Mouse (Mus musculus) hindbrain, embryonic 13.5 days (tissue): ENCODE results near the gene Tmem63a. TPM values are rescaled to one million over a fixed set of nuclear protein-coding genes. Genes with fewer than 3 reads are reported as not detected.
"Not testable (repeated sequence)": the region's sequence is repeated elsewhere in the genome, so short reads cannot be mapped to it uniquely, and the experiment has no call there.

Experiments
- ATAC-seq: fragments of 200-750 bp; cut with Nextera tagmentation; 2 replicates; pipeline ENCODE4 v1.8.0; 2017; ENCODE audit warnings: moderate TSS enrichment; ENCODE audit not compliant: low FRiP score
- H3K27ac ChIP-seq: fragments of 300-500 bp; sonication (generic); 2 replicates; pipeline ENCODE4 v1.5.1; 2015; ENCODE audit warnings: inconsistent platforms, mild to moderate bottlenecking, moderate library complexity
- H3K27me3 ChIP-seq: fragments of 300-500 bp; sonication (generic); 2 replicates; pipeline ENCODE4 v1.6.1; 2015; ENCODE audit warnings: mild to moderate bottlenecking, inconsistent platforms
- H3K36me3 ChIP-seq: fragments of 300-500 bp; sonication (generic); 2 replicates; pipeline ENCODE4 v1.6.1; 2015; ENCODE audit warnings: mild to moderate bottlenecking, inconsistent platforms
- H3K4me1 ChIP-seq: fragments of 300-500 bp; sonication (generic); replicated peaks from 2 replicates; pipeline ENCODE4 v1.6.1; 2015; ENCODE audit warnings: inconsistent platforms
- H3K4me2 ChIP-seq: fragments of 300-500 bp; sonication (generic); 2 replicates; pipeline ENCODE4 v1.6.1; 2015; ENCODE audit warnings: inconsistent platforms, mild to moderate bottlenecking, moderate library complexity
- H3K4me3 ChIP-seq: fragments of 300-500 bp; sonication (generic); 2 replicates; pipeline ENCODE4 v1.5.1; 2015; ENCODE audit warnings: mild to moderate bottlenecking, inconsistent platforms
- H3K9ac ChIP-seq: fragments of 300-500 bp; sonication (generic); 2 replicates; pipeline ENCODE4 v1.6.1; 2015; ENCODE audit warnings: mild to moderate bottlenecking, inconsistent platforms
- H3K9me3 ChIP-seq: fragments of 300-500 bp; sonication (generic); 2 replicates; pipeline ENCODE4 v1.6.1; 2016; ENCODE audit warnings: inconsistent platforms
- WGBS: fragments of 180-500 bp; shearing (Covaris S2); methylation state at CpG from one replicate; pipeline ENCODE4 v1.1.7; 2015; 5-methylcytosine and 5-hydroxymethylcytosine counted together
- polyA plus RNA-seq: library from polyadenylated mRNA; unstranded; fragments of >200 nt; fragmentation: Nextera tagmentation; extraction: Ambion mirVana; gene quantifications from 2 replicates; pipeline ENCODE4 v1.2.1, GENCODE M21; 2015

The Tmem63a gene
- polyA plus RNA-seq, 1 experiment from 2014 or later = 1.8 TPM

GRCm38 (mm10) chr1:180933659-180934058 lies 8.5 kb upstream of the Tmem63a start:
- H3K27ac ChIP-seq = no peak overlapping the region
- no peak for ATAC-seq
- no peak overlapping the region for H3K4me3 ChIP-seq
- H3K36me3 ChIP-seq = no peaks in the 10 kb centered on the region
- H3K9me3 ChIP-seq = no peaks in the 10 kb centered on the region
- H3K9ac ChIP-seq = no peak overlapping the region
- H3K4me2 ChIP-seq = no peak overlapping the region
- peaks cover 13% of the 10 kb centered on the region; the same call in 1 of the 2 replicates for H3K4me1 ChIP-seq
- 7% methylated on average over 6 of the region's 6 CpGs for WGBS
- peaks cover 56% of the 10 kb centered on the region for H3K27me3 ChIP-seq

GRCm38 (mm10) chr1:180934467-180935419 lies 7.4 kb upstream of the Tmem63a start, which contains the start of gene Lefty1:
Gene Lefty1, plus strand, starts transcription at chr1:180935022.
- WGBS = 12% methylated on average over 21 of the region's 21 CpGs
- no peak within 1 kb of the TSS for H3K4me2 ChIP-seq
- peaks cover 57% of the 10 kb centered on the region for H3K27me3 ChIP-seq
- no peak for ATAC-seq
- no peak within 1 kb of the TSS for H3K27ac ChIP-seq
- no peak within 1 kb of the TSS for H3K4me3 ChIP-seq
- H3K4me1 ChIP-seq = peaks cover 13% of the 10 kb centered on the region; the same call in 1 of the 2 replicates
- H3K9ac ChIP-seq = no peak within 1 kb of the TSS
- H3K36me3 ChIP-seq = no peaks in the 10 kb centered on the region
- no peaks in the 10 kb centered on the region for H3K9me3 ChIP-seq

- Histone ChIP-seq H3K4me2 (peak overlapping the region; percentile 48), H3K27me3 (peaks cover 77% of the 10 kb centered on the region), H3K4me3 (peak overlapping the region; percentile 28), H3K9ac (peak overlapping the region; percentile 35; the same call in 1 of the 2 replicates), H3K4me1 (peaks cover 15% of the 10 kb centered on the region)
- ATAC-seq = peak; percentile 46; the same call in 1 of the 2 replicates
- not testable (repeated sequence) for H3K9me3 ChIP-seq, H3K36me3 ChIP-seq, H3K27ac ChIP-seq
- 2% methylated on average over 38 of the region's 41 CpGs for WGBS
These were observed 5.3 kb upstream of the Tmem63a start for GRCm38 (mm10) chr1:180936610-180937398.

GRCm38 (mm10) chr1:180937631-180938030 lies 4.5 kb upstream of the Tmem63a start:
- not testable (repeated sequence) for H3K4me2 ChIP-seq, H3K4me3 ChIP-seq, H3K27ac ChIP-seq, H3K9ac ChIP-seq, H3K36me3 ChIP-seq, ATAC-seq, H3K9me3 ChIP-seq
- peaks cover 23% of the 10 kb centered on the region for H3K4me1 ChIP-seq
- H3K27me3 ChIP-seq = peaks cover 86% of the 10 kb centered on the region
- WGBS = 10% methylated on average over 13 of the region's 13 CpGs

GRCm38 (mm10) chr1:180938781-180939180 lies 3.4 kb upstream of the Tmem63a start:
- H3K36me3 ChIP-seq, H3K27ac ChIP-seq, H3K9ac ChIP-seq, H3K9me3 ChIP-seq, ATAC-seq, H3K4me3 ChIP-seq, H3K4me2 ChIP-seq: not testable (repeated sequence)
- Histone ChIP-seq H3K27me3 (peaks cover 88% of the 10 kb centered on the region), H3K4me1 (peaks cover 27% of the 10 kb centered on the region)
- WGBS = 77% methylated on average over 2 of the region's 2 CpGs

GRCm38 (mm10) chr1:180940776-180941460 lies 1.2 kb upstream of the Tmem63a start:
- WGBS = 85% methylated on average over 7 of the region's 7 CpGs
- Histone ChIP-seq H3K4me3 (no peak overlapping the region), H3K27me3 (peaks cover 84% of the 10 kb centered on the region), H3K4me2 (no peak overlapping the region), H3K4me1 (peaks cover 30% of the 10 kb centered on the region), H3K9ac (no peak overlapping the region), H3K9me3 (no peaks in the 10 kb centered on the region), H3K36me3 (no peaks in the 10 kb centered on the region), H3K27ac (no peak overlapping the region)
- no peak for ATAC-seq

- 4% methylated on average over 18 of the region's 18 CpGs for WGBS
- Histone ChIP-seq H3K4me3 (peak overlapping the region; percentile 64), H3K4me2 (peak overlapping the region; percentile 95), H3K9ac (peak overlapping the region; percentile 76), H3K27me3 (peaks cover 77% of the 10 kb centered on the region), H3K4me1 (peaks cover 33% of the 10 kb centered on the region), H3K27ac (no peak overlapping the region), H3K36me3 (no peaks in the 10 kb centered on the region), H3K9me3 (no peaks in the 10 kb centered on the region)
- ATAC-seq = no peak
These were observed 418 bp upstream of the Tmem63a start for GRCm38 (mm10) chr1:180941726-180942125.

- Histone ChIP-seq H3K9me3 (no peaks in the 10 kb centered on the region), H3K27me3 (peaks cover 64% of the 10 kb centered on the region), H3K36me3 (no peaks in the 10 kb centered on the region), H3K4me3 (peak overlapping the region; percentile 64), H3K4me1 (peaks cover 29% of the 10 kb centered on the region), H3K27ac (no peak overlapping the region), H3K4me2 (peak overlapping the region; percentile 95), H3K9ac (no peak overlapping the region)
- 52% methylated on average over 11 of the region's 11 CpGs for WGBS
- no peak for ATAC-seq
These were observed 994 bp downstream of the Tmem63a start for GRCm38 (mm10) chr1:180943032-180943644.

- H3K36me3 ChIP-seq = no peaks in the 10 kb centered on the region
- no peak for ATAC-seq
- H3K27me3 ChIP-seq = peaks cover 58% of the 10 kb centered on the region
- no peak overlapping the region for H3K27ac ChIP-seq
- H3K9ac ChIP-seq = no peak overlapping the region
- WGBS = 60% methylated on average over 1 of the region's 1 CpGs
- H3K4me3 ChIP-seq = no peak overlapping the region
- H3K9me3 ChIP-seq = no peaks in the 10 kb centered on the region
- H3K4me1 ChIP-seq = peaks cover 29% of the 10 kb centered on the region
- no peak overlapping the region for H3K4me2 ChIP-seq
These were observed 1.8 kb downstream of the Tmem63a start for GRCm38 (mm10) chr1:180943896-180944295.

- no peak overlapping the region for H3K9ac ChIP-seq
- no peak for ATAC-seq
- no peak overlapping the region for H3K27ac ChIP-seq
- no peak overlapping the region for H3K4me3 ChIP-seq
- H3K27me3 ChIP-seq = peaks cover 58% of the 10 kb centered on the region
- 84% methylated on average over 4 of the region's 4 CpGs for WGBS
- peaks cover 29% of the 10 kb centered on the region for H3K4me1 ChIP-seq
- no peaks in the 10 kb centered on the region for H3K36me3 ChIP-seq
- H3K9me3 ChIP-seq = no peaks in the 10 kb centered on the region
- no peak overlapping the region for H3K4me2 ChIP-seq
These were observed 2.4 kb downstream of the Tmem63a start for GRCm38 (mm10) chr1:180944553-180944952.
